Mouse (Mus musculus) gastrocnemius, adult 18-20 months (tissue): Measurements from ENCODE around the gene Vat1. TPM values are rescaled to one million over a fixed set of nuclear protein-coding genes. Genes with fewer than 3 reads are reported as not detected.
"Not testable (repeated sequence)": the region's sequence is repeated elsewhere in the genome, so short reads cannot be mapped to it uniquely, and the experiment has no call there.

Source experiments
- DNase-seq: peaks from one replicate; pipeline ENCODE4 v3.0.0; 2021; ENCODE audit warnings: low spot score
- long read RNA-seq, 2 experiments: library from polyadenylated mRNA; stranded (forward); transcript quantifications; one replicate each; pipeline ENCODE4 v2.0.0; 2021
- total RNA-seq, 2 experiments: library from RNA; stranded (reverse); gene quantifications; 2 replicates each; pipeline ENCODE4 v1.2.3; 2021

Gene Vat1
- total RNA-seq, result 10 to 100 TPM; 10.8 to 16.1 TPM
- long read RNA-seq, experiment 1, result 0 reads
- long read RNA-seq, experiment 2, partial matches to known transcripts, result 0 of 3 reads
- long read RNA-seq, experiment 2, other reads (novel, unspliced or antisense), result 3 of 3 reads

GRCm38 (mm10) chr11:101465869-101466551 lies at the start of gene Vat1:
TSS of gene Vat1 (minus strand) at chr11:101466230.
- DNase-seq, result peak; percentile 63

GRCm38 (mm10) chr11:101507090-101507489 lies 41.1 kb upstream of the Vat1 start:
- no peak for DNase-seq

- DNase-seq, result no peak
Measured at GRCm38 (mm10) chr11:101506269-101506780, 40.3 kb upstream of the Vat1 start.

GRCm38 (mm10) chr11:101486126-101486525 lies 20.1 kb upstream of the Vat1 start:
- no peak for DNase-seq

GRCm38 (mm10) chr11:101485509-101486028 lies 19.5 kb upstream of the Vat1 start:
- DNase-seq, result no peak

- DNase-seq, result no peak
Measured at GRCm38 (mm10) chr11:101484814-101485213, 18.8 kb upstream of the Vat1 start.

GRCm38 (mm10) chr11:101484245-101484644 lies 18.2 kb upstream of the Vat1 start:
- no peak for DNase-seq

GRCm38 (mm10) chr11:101483804-101484203 lies 17.8 kb upstream of the Vat1 start:
- no peak for DNase-seq

GRCm38 (mm10) chr11:101480912-101481311 lies 14.9 kb upstream of the Vat1 start:
- no peak for DNase-seq

- DNase-seq, result no peak
Measured at GRCm38 (mm10) chr11:101479171-101479635, 13.2 kb upstream of the Vat1 start.

GRCm38 (mm10) chr11:101477552-101478211 lies 11.7 kb upstream of the Vat1 start:
- DNase-seq, result no peak

- DNase-seq, result no peak
Measured at GRCm38 (mm10) chr11:101477194-101477551, 11.1 kb upstream of the Vat1 start.

- not testable (repeated sequence) for DNase-seq
Measured at GRCm38 (mm10) chr11:101476361-101476760, 10.3 kb upstream of the Vat1 start.

- no peak for DNase-seq
Measured at GRCm38 (mm10) chr11:101474298-101474697, 8.3 kb upstream of the Vat1 start.

GRCm38 (mm10) chr11:101473686-101474085 lies 7.7 kb upstream of the Vat1 start:
- not testable (repeated sequence) for DNase-seq

GRCm38 (mm10) chr11:101472336-101472735 lies 6.3 kb upstream of the Vat1 start:
- no peak for DNase-seq

GRCm38 (mm10) chr11:101471926-101472325 lies 5.9 kb upstream of the Vat1 start:
- DNase-seq, result no peak

GRCm38 (mm10) chr11:101470206-101470605 lies 4.2 kb upstream of the Vat1 start:
- DNase-seq, result no peak

- no peak for DNase-seq
Measured at GRCm38 (mm10) chr11:101469155-101469554, 3.1 kb upstream of the Vat1 start.

GRCm38 (mm10) chr11:101468731-101469130 lies 2.7 kb upstream of the Vat1 start:
- DNase-seq, result no peak

- DNase-seq, result peak; percentile 16
Measured at GRCm38 (mm10) chr11:101468263-101468688, 2.2 kb upstream of the Vat1 start.
